Mouse (Mus musculus): ENCODE data around the gene Evx2. TPM values are rescaled to one million over a fixed set of nuclear protein-coding genes. Genes with fewer than 3 reads are reported as not detected.

The Evx2 gene
- polyA plus RNA-seq, 1 experiment from 2014 or later, result 0.42 TPM

DNA sequence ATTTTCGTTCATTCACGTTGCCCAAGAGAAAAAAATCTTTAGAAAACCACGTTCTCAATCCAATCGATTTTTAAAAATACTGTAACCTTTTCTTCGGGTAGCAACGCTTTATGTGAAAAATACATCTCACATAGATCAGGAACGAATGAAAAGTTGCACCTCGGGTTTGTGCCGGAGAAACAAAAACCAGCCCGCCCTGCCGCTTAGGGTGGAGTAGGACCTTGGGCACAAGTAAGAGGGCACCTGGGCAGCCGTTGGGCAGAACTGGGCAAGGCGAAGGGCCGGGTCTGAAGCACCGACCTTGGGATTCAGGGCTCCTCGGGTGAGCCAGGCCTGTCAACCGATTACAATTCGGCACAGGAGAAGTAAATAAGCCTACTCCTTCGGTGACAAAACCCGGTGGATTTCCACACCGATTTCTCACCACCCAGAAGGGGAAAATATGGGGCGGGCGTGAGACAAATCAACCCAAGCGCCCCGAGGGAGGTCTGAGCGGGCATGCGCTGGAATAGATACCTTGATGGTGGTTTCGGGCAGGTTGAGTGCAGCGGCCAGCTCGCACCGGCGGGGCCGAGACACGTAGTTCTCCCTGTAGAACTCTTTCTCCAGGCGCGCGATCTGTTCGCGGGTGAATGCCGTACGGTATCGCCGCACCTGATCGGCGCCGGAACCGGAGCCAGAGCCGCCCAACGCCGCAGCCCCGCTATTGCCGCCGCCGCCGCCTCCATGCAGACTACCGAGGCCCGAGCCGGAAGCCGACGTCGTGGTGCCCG, 1.9 kb downstream of the Evx2 start:
- no peaks in the 10 kb centered on the region for H3K9me3 ChIP-seq (replicated peaks)
- ATAC-seq (ENCODE audit: low FRiP score), result no peak
- H3K27me3 ChIP-seq (replicated peaks), result peaks cover 66% of the 10 kb centered on the region
- H3K9ac ChIP-seq (replicated peaks), result no peak overlapping the region
- whole genome bisulfite sequencing, result 2% methylated on average over 62 of the region's 62 CpGs
- H3K36me3 ChIP-seq, result no peaks in the 10 kb centered on the region
- 0 out of 2 replicates have a peak overlapping the region, but pooled peaks have one; percentile 1 for H3K4me3 ChIP-seq (replicated peaks)
- peaks cover 16% of the 10 kb centered on the region for H3K4me1 ChIP-seq
- H3K4me2 ChIP-seq, result no peak overlapping the region
- no peak overlapping the region for H3K27ac ChIP-seq (replicated peaks)

DNA sequence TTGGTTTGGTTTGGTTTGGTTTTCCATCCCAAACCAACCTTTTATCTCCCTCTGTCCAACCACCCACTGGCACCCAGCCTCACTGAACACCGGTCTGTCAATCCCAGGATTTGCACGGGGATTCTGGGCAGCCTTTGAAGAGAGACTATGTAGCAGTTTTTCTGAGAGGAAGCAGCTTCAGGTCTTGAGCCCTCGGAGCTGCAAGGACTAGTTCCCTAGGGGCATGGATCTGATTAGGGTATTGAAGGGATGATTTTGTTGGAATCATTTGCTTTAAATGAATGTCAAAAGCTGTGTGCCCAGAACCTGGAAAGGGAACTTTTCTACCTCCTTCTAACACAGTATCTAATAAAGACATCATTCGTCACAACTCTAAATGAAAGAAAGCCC, 2.7 kb downstream of the Evx2 start:
- no peaks in the 10 kb centered on the region for H3K36me3 ChIP-seq
- H3K9me3 ChIP-seq (replicated peaks), result no peaks in the 10 kb centered on the region
- WGBS, result 3% methylated on average over 4 of the region's 4 CpGs
- H3K27ac ChIP-seq (replicated peaks), result no peak overlapping the region
- no peak overlapping the region for H3K4me2 ChIP-seq
- H3K27me3 ChIP-seq (replicated peaks), result peaks cover 66% of the 10 kb centered on the region
- no peak for ATAC-seq (ENCODE audit: low FRiP score)
- H3K9ac ChIP-seq (replicated peaks), result no peak overlapping the region
- H3K4me1 ChIP-seq, result peaks cover 14% of the 10 kb centered on the region
- no peak overlapping the region for H3K4me3 ChIP-seq (replicated peaks)

DNA sequence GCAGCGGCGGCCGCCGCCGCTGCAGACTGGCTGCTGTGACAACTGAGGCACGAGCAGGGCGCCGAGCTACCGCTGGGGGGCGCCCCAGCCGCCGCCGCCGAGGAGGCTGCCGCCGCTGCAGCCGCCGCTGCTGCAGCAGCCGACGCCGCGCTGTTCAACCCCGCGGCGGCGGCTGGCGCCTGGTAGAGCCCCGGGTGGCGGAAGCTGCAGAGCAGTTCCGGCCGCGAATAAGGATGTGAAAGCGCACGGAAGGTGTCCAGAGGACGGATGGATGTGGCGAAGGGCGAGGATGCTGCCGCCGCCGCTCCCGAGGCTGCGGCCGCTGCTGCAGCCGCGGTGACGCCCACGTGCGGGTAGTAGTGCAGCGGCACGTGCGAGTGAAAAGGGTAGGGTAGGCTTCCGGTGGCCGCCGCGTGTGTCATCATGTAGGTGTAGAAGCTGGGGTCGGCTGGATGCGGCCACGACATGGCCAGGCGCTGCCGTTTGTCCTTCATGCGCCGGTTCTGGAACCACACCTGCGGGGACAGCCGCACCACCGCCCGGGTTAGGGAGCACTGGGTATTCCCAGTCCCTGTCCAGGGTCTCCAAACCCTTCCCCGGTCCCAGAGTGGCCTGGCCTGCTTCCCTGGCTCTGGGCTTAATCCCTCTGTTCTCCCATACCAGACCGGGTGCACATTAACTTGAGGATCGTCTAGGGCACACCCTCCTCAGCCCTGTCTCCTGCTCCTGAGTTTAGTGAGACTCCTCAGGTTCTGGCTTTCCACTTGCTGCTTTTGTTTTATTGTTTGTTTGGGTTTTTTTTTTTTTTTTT, 3.3 kb downstream of the Evx2 start:
- no peaks in the 10 kb centered on the region for H3K36me3 ChIP-seq
- peak overlapping the region; percentile 59 for H3K4me2 ChIP-seq
- H3K4me1 ChIP-seq, result peaks cover 12% of the 10 kb centered on the region
- no peak overlapping the region for H3K9ac ChIP-seq (replicated peaks)
- WGBS, result under 1% methylated on average over 63 of the region's 69 CpGs
- no peak for ATAC-seq (ENCODE audit: low FRiP score)
- H3K9me3 ChIP-seq (replicated peaks), result no peaks in the 10 kb centered on the region
- H3K27ac ChIP-seq (replicated peaks), result no peak overlapping the region
- peaks cover 63% of the 10 kb centered on the region for H3K27me3 ChIP-seq (replicated peaks)
- H3K4me3 ChIP-seq (replicated peaks), result peak overlapping the region; percentile 38

DNA sequence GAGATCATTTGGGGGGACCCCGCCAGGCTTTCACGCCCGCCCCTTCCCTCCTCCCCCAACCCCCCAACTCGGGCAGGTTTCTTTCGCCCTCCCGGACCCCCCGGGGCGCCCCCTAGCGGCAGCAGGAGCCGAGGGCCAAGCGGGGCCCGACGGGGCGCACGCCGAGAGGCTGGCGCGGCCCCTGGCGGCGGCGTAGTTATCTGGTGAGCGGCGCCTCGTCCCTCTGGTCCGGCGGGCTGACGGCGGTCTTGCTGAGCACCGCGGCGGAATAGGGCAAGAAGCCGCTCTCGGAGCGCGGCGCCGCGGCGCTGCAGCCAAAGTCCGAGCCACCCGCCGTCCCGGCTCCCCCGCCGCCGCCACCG, 4.0 kb downstream of the Evx2 start:
- H3K36me3 ChIP-seq, result no peaks in the 10 kb centered on the region
- no peak overlapping the region for H3K9ac ChIP-seq (replicated peaks)
- ATAC-seq (ENCODE audit: low FRiP score), result no peak
- no peaks in the 10 kb centered on the region for H3K9me3 ChIP-seq (replicated peaks)
- peaks cover 12% of the 10 kb centered on the region for H3K4me1 ChIP-seq
- H3K27me3 ChIP-seq (replicated peaks), result peaks cover 63% of the 10 kb centered on the region
- whole genome bisulfite sequencing, result 0% methylated on average over 7 of the region's 47 CpGs
- H3K4me3 ChIP-seq (replicated peaks), result peak overlapping the region; percentile 38
- H3K4me2 ChIP-seq, result peak overlapping the region; percentile 59
- H3K27ac ChIP-seq (replicated peaks), result no peak overlapping the region

DNA sequence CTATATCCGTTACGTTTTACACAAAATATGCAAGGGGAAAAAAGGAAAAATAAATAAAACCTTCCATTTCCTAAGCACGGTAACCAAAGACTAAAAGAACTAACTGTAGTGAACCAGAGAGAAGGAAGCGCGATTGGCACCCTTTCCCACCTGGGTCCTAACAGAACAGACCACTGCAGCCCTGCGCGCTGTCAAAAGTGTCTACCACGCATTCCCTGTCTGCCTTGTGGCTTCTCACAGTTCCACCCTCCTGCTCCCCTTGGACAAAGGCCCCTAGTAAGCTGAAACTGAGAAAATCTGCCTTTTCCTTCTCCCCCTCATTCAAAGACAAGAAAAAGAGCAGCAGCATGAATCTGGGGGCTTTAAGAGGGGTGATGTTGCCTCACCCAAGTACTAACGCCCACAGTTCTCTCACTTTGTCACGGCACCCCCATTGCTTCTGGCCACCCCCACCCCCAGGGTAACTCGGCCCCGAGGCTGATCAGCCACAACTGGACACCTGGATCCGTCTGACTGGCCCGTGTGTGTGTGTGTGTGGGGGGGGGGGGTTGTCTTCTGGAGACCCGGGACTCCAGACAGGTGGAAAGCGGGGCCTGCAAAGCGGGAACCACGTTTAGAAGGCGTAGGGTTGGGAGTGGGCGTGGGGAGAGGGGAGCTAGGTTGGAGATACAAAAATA, 4.5 kb downstream of the Evx2 start:
- Histone ChIP-seq H3K36me3 (no peaks in the 10 kb centered on the region), H3K4me3 (replicated peaks) (no peak overlapping the region), H3K27me3 (replicated peaks) (peaks cover 65% of the 10 kb centered on the region), H3K9ac (replicated peaks) (no peak overlapping the region), H3K9me3 (replicated peaks) (no peaks in the 10 kb centered on the region), H3K4me2 (no peak overlapping the region), H3K27ac (replicated peaks) (no peak overlapping the region), H3K4me1 (peaks cover 12% of the 10 kb centered on the region)
- no peak for ATAC-seq (ENCODE audit: low FRiP score)
- WGBS, result 4% methylated on average over 20 of the region's 20 CpGs

DNA sequence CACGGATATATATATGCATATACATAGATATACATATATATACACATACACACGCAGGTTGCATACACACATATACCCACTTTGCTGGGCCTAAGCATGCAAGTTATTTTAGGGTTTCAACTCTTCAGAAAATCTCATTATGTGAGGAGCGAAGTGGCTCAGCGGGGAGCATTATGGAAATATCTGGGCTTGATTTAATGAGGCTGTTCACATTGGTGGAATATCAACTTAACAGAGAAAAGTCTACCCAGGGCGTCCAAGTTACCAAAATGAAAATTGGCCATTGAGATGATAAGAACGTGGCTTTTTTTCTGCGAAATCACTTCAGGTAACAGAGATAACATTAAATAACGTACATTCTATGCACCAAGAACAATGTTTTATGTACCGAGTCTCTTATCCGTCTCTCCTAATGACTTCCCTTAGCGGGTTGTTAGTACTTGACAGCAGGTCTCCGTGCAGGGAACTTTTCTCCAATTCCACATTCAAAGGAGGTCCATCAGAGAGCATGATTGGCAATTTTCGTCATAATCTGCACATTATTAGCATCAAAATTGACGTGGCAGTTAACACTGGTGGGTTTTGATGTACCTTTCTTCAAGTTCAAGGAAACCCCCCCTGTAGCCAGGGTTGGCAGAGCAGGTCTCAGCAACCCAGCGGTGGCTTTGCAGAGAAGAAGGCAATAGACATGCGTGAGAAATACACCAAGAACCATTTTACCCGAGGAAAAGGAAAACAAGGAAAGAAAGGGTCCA, 5.4 kb downstream of the Evx2 start:
- ATAC-seq (ENCODE audit: low FRiP score), result no peak
- Histone ChIP-seq H3K36me3 (no peaks in the 10 kb centered on the region), H3K9me3 (replicated peaks) (no peaks in the 10 kb centered on the region), H3K9ac (replicated peaks) (no peak overlapping the region), H3K27me3 (replicated peaks) (peaks cover 69% of the 10 kb centered on the region), H3K4me1 (peaks cover 9% of the 10 kb centered on the region), H3K4me2 (no peak overlapping the region), H3K4me3 (replicated peaks) (no peak overlapping the region), H3K27ac (replicated peaks) (no peak overlapping the region)
- WGBS, result 9% methylated on average over 17 of the region's 17 CpGs

DNA sequence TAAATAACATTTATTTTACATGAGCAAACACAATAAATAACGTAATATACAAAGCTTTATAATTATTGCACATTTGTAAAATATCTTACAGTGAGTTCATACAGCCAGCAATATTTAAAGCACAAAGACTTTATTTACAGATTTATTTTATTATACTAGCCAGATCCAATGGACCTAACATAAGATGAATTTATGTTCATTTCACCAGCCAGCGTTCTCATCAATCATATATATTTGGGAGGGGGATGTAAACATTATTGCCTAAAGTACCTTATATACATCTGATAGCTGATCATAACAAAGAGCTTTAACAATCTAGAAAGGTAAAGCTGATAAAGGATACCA, 6.4 kb downstream of the Evx2 start:
- Histone ChIP-seq H3K9me3 (replicated peaks) (no peaks in the 10 kb centered on the region), H3K27ac (replicated peaks) (no peak overlapping the region), H3K9ac (replicated peaks) (no peak overlapping the region), H3K4me1 (peaks cover 12% of the 10 kb centered on the region), H3K36me3 (no peaks in the 10 kb centered on the region), H3K27me3 (replicated peaks) (peaks cover 73% of the 10 kb centered on the region), H3K4me2 (no peak overlapping the region), H3K4me3 (replicated peaks) (no peak overlapping the region)
- 39% methylated on average over 2 of the region's 2 CpGs for whole genome bisulfite sequencing
- ATAC-seq (ENCODE audit: low FRiP score), result no peak

DNA sequence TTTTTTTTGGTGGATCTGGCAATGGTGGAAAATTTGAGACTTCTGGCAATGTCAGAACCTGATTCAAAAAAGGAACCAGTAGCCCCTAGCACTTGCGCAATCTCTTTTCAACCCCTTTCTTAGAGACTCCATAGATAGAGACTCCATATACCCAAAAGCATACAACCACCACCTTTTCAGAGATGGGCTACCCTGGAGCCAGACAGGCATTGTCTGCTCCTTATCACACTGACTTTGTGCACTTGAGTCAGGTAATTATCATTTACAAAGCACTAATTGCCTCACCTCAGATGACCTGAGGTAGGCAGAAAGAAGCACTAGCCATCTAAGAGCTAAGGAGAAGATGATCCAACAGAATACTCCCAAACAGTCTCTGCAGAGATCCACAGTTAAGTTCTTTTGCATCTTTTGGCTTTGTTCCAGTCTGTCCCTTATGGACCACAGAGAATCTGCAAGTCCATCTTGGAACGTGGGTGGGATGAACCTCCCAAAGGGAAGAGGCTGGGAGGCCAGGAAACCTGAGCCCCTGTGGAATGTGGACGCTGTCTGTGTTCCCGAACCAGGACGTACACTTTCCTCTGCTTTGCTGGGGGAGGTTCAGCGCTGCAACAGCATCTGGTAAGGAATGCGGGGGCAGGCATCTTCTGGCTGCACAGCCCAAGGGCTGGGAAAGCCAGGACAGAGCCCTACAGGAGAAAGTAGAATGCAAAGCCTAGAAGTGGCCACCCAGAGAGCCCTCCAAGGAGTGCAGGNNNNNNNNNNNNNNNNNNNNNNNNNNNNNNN, 12.1 kb downstream of the Evx2 start:
- no peaks in the 10 kb centered on the region for H3K36me3 ChIP-seq
- H3K4me1 ChIP-seq, result peaks cover 3% of the 10 kb centered on the region; the same call in 1 of the 2 replicates
- no peak for ATAC-seq (ENCODE audit: low FRiP score)
- no peak overlapping the region for H3K9ac ChIP-seq (replicated peaks)
- 20% methylated on average over 7 of the region's 7 CpGs for WGBS
- peaks cover 82% of the 10 kb centered on the region for H3K27me3 ChIP-seq (replicated peaks)
- H3K9me3 ChIP-seq (replicated peaks), result no peaks in the 10 kb centered on the region
- no peak overlapping the region for H3K27ac ChIP-seq (replicated peaks)
- H3K4me2 ChIP-seq, result no peak overlapping the region
- no peak overlapping the region for H3K4me3 ChIP-seq (replicated peaks)

DNA sequence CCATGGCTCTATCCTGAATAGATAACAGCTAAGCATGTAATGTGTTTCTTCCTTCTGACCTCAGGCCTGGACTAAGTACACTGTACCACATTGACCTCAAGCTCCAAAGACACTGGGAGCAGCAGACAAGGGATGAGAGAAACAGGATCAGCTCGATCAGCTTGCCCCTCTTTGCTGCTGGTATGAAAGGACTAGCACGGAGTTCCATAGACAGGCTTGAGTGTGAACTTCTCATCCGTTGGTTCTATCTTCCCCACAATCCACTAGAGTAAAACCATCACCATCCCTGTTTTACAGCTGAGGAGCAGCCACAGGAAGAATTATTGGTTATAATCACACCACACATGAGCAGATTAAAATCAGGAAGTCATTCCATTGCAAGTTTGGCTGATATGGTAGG, 13.7 kb downstream of the Evx2 start:
- H3K4me3 ChIP-seq (replicated peaks), result no peak overlapping the region
- no peak overlapping the region for H3K27ac ChIP-seq (replicated peaks)
- no peaks in the 10 kb centered on the region for H3K36me3 ChIP-seq
- no peaks in the 10 kb centered on the region for H3K9me3 ChIP-seq (replicated peaks)
- H3K9ac ChIP-seq (replicated peaks), result no peak overlapping the region
- 83% methylated on average over 3 of the region's 3 CpGs for WGBS
- H3K4me1 ChIP-seq, result peaks cover 3% of the 10 kb centered on the region; the same call in 1 of the 2 replicates
- no peak overlapping the region for H3K4me2 ChIP-seq
- no peak for ATAC-seq (ENCODE audit: low FRiP score)
- H3K27me3 ChIP-seq (replicated peaks), result peaks cover 68% of the 10 kb centered on the region

DNA sequence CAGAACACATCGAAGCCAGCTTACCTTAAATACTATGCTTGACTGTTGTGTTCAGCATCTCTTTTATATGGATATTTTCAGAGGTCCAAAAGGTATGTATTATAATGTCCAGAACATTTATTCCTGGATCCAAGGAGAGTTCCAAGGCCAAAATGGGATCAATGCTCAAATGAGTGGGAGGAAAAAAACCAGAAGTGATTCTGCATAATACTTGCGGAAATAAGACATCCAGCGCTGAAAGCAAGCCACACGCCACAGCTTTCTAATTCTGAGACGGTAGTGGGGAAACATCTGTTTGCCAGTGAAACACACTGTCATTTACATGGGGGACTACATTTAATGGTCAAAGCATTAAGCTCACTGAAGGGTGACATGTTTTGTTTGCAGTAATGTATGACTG, 16.9 kb downstream of the Evx2 start:
- Histone ChIP-seq H3K36me3 (no peaks in the 10 kb centered on the region), H3K27ac (replicated peaks) (no peak overlapping the region), H3K27me3 (replicated peaks) (peaks cover 36% of the 10 kb centered on the region), H3K9ac (replicated peaks) (no peak overlapping the region), H3K4me3 (replicated peaks) (no peak overlapping the region), H3K4me1 (no peaks in the 10 kb centered on the region), H3K4me2 (no peak overlapping the region), H3K9me3 (replicated peaks) (no peaks in the 10 kb centered on the region)
- ATAC-seq (ENCODE audit: low FRiP score), result no peak
- WGBS, result 48% methylated on average over 5 of the region's 5 CpGs

DNA sequence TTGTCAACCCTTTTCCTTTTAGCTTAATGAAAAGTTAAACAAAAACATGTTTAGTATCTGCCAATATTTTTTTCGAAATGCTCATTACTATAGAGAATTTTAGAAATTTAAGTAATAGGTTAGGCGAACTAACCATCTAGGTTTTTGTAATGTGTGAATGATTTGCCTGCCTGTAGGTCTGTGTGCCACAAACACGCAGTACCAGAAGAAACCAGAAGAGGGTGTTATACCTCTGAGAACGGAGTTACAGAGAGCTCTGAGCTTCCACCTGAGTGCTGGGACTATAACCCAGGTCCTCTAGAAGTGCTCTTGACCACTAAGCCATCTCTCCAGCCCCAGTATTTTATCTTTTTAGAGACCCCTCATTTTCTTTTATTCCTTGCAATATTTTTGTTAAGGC, 23.9 kb downstream of the Evx2 start:
- Histone ChIP-seq H3K27ac (replicated peaks) (no peak overlapping the region), H3K9me3 (replicated peaks) (no peaks in the 10 kb centered on the region), H3K4me2 (no peak overlapping the region), H3K4me1 (no peaks in the 10 kb centered on the region), H3K27me3 (replicated peaks) (no peaks in the 10 kb centered on the region), H3K4me3 (replicated peaks) (no peak overlapping the region), H3K9ac (replicated peaks) (no peak overlapping the region), H3K36me3 (no peaks in the 10 kb centered on the region)
- WGBS, result 70% methylated on average over 4 of the region's 4 CpGs
- no peak for ATAC-seq (ENCODE audit: low FRiP score)
